Mouse (Mus musculus) spleen, adult 2 months (tissue): ENCODE measurements around the gene Bbx.

Experiments
- CTCF ChIP-seq: fragments of 200-500 bp; IDR thresholded peaks from 2 replicates; pipeline ENCODE4 v1.5.1; 2011; ENCODE audit warnings: mild to moderate bottlenecking, inconsistent platforms; ENCODE audit not compliant: insufficient read depth, insufficient read length, insufficient replicate concordance; ENCODE audit errors: extremely low read depth
- POLR2A ChIP-seq: fragments of 200-500 bp; IDR thresholded peaks from 2 replicates; pipeline ENCODE4 v1.6.1; 2011; ENCODE audit warnings: low read depth, low read length, inconsistent platforms

DNA sequence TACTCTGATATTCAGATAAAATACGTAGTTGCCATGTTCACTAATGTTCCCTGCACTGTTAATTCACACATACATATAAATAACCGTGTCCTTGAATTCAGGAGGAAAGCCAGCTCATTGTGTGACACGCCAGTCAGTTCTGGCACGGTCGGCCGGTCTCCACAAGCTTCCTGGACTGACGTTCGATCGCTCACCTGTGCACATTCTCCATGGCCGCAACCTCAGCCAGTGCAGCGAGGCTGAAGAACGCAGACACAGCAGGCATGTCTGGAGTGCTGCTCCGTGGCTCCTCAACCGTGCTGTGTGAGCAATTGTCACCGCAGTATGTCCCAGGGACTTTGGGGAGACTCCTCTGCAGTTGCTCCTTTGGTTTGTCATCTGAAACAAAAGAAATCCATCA lies 232.0 kb downstream of the Bbx start:
- TF ChIP-seq POLR2A (no peak), CTCF (no peak)
